Mouse (Mus musculus) forebrain, embryonic 14.5 days (tissue): ENCODE measurements at regions not wholly inside any gene's neighbourhood (a gene's known extent, or its start where the extent isn't known, plus 50 kb on each side); places are given as distances from the start of the nearest gene placed in this dataset.

Experiments used
- ATAC-seq: fragments of 200-750 bp; cut with Nextera tagmentation; 2 replicates; pipeline ENCODE4 v1.8.0; 2017; ENCODE audit warnings: mild to moderate bottlenecking, moderate library complexity
- DNase-seq: peaks from one replicate; pipeline ENCODE4 v3.0.0-alpha.2; 2015; ENCODE audit warnings: low spot score
- H3K27ac ChIP-seq: fragments of 300-500 bp; sonication (generic); 2 replicates; pipeline ENCODE4 v1.5.1; 2014; ENCODE audit warnings: low read depth, mild to moderate bottlenecking, control low read depth, low read length, moderate library complexity
- H3K27me3 ChIP-seq: fragments of 300-500 bp; sonication (generic); replicated peaks from 2 replicates; pipeline ENCODE4 v1.6.1; 2014; ENCODE audit warnings: low read length, control low read depth, mixed read lengths; ENCODE audit not compliant: control insufficient read depth, insufficient read depth
- H3K36me3 ChIP-seq: fragments of 300-500 bp; sonication (generic); 2 replicates; pipeline ENCODE4 v1.6.1; 2014; ENCODE audit warnings: low read length, control low read depth; ENCODE audit not compliant: control insufficient read depth, insufficient read depth
- H3K4me1 ChIP-seq: fragments of 300-500 bp; sonication (generic); 2 replicates; pipeline ENCODE4 v1.6.1; 2014; ENCODE audit warnings: antibody characterized with exemption, low read length, control low read depth; ENCODE audit not compliant: control insufficient read depth, insufficient read depth
- H3K4me2 ChIP-seq: fragments of 300-500 bp; sonication (generic); 2 replicates; pipeline ENCODE4 v1.6.1; 2014; ENCODE audit warnings: mild to moderate bottlenecking, control low read depth, low read length
- H3K4me3 ChIP-seq: fragments of 300-500 bp; sonication (generic); 2 replicates; pipeline ENCODE4 v1.5.1; 2014; ENCODE audit warnings: low read depth, low read length, control low read depth
- H3K9ac ChIP-seq: fragments of 300-500 bp; sonication (generic); 2 replicates; pipeline ENCODE4 v1.6.1; 2014; ENCODE audit warnings: mild to moderate bottlenecking, low read length, control low read depth, moderate library complexity
- H3K9me3 ChIP-seq: fragments of 300-500 bp; sonication (generic); replicated peaks from 2 replicates; pipeline ENCODE4 v1.6.1; 2016; ENCODE audit warnings: low read length, control low read depth, mixed read lengths; ENCODE audit not compliant: control insufficient read depth
- WGBS: fragments of 180-500 bp; shearing (Covaris S2); extraction: QIAGEN DNeasy Blood & Tissue Kit; methylation state at CpG from one replicate; pipeline ENCODE4 v1.1.7; 2014; 5-methylcytosine and 5-hydroxymethylcytosine counted together

GRCm38 (mm10) chr10:98494354-98494753, 419.9 kb upstream of the Atp2b1 start:
- Histone ChIP-seq H3K36me3 (no peaks in the 10 kb centered on the region), H3K4me1 (no peaks in the 10 kb centered on the region), H3K9ac (no peak overlapping the region), H3K9me3 (no peaks in the 10 kb centered on the region), H3K4me3 (no peak overlapping the region), H3K27me3 (no peaks in the 10 kb centered on the region), H3K4me2 (no peak overlapping the region), H3K27ac (no peak overlapping the region)
- peak; percentile 76 for DNase-seq
- ATAC-seq: peak; percentile 86; the same call in 1 of the 2 replicates
- WGBS: 16% methylated on average over 8 of the region's 8 CpGs

- H3K9ac ChIP-seq: no peak overlapping the region
- ATAC-seq (no peak), DNase-seq (no peak)
- H3K4me1 ChIP-seq: no peaks in the 10 kb centered on the region
- H3K9me3 ChIP-seq: no peaks in the 10 kb centered on the region
- WGBS: 91% methylated on average over 4 of the region's 4 CpGs
- no peaks in the 10 kb centered on the region for H3K27me3 ChIP-seq
- H3K4me2 ChIP-seq: no peak overlapping the region
- no peak overlapping the region for H3K27ac ChIP-seq
- no peak overlapping the region for H3K4me3 ChIP-seq
- no peaks in the 10 kb centered on the region for H3K36me3 ChIP-seq
Observed at GRCm38 (mm10) chr10:98496254-98496653, 418.0 kb upstream of the Atp2b1 start.

- H3K9me3 ChIP-seq: no peaks in the 10 kb centered on the region
- no peaks in the 10 kb centered on the region for H3K27me3 ChIP-seq
- no peak overlapping the region for H3K4me2 ChIP-seq
- no peak overlapping the region for H3K27ac ChIP-seq
- DNase-seq (no peak), ATAC-seq (no peak)
- WGBS: 92% methylated on average over 4 of the region's 4 CpGs
- H3K4me1 ChIP-seq: no peaks in the 10 kb centered on the region
- H3K4me3 ChIP-seq: no peak overlapping the region
- no peaks in the 10 kb centered on the region for H3K36me3 ChIP-seq
- H3K9ac ChIP-seq: no peak overlapping the region
Observed at GRCm38 (mm10) chr10:98500315-98500714, 413.9 kb upstream of the Atp2b1 start.

- no peak overlapping the region for H3K27ac ChIP-seq
- H3K9me3 ChIP-seq: no peaks in the 10 kb centered on the region
- H3K9ac ChIP-seq: no peak overlapping the region
- no peak for DNase-seq
- no peaks in the 10 kb centered on the region for H3K27me3 ChIP-seq
- no peak overlapping the region for H3K4me2 ChIP-seq
- H3K36me3 ChIP-seq: no peaks in the 10 kb centered on the region
- no peak for ATAC-seq
- WGBS: 79% methylated on average over 5 of the region's 5 CpGs
- no peaks in the 10 kb centered on the region for H3K4me1 ChIP-seq
- no peak overlapping the region for H3K4me3 ChIP-seq
Observed at GRCm38 (mm10) chr10:98501566-98501965, 412.6 kb upstream of the Atp2b1 start.

- ATAC-seq: no peak
- 92% methylated on average over 3 of the region's 3 CpGs for WGBS
Observed at GRCm38 (mm10) chr10:98504524-98504923, 409.7 kb upstream of the Atp2b1 start.

GRCm38 (mm10) chr10:98508515-98509143, 405.6 kb upstream of the Atp2b1 start:
- DNase-seq (no peak), ATAC-seq (no peak)
- WGBS: 51% methylated on average over 5 of the region's 5 CpGs
- Histone ChIP-seq H3K9ac (no peak overlapping the region), H3K36me3 (no peaks in the 10 kb centered on the region), H3K4me1 (no peaks in the 10 kb centered on the region), H3K4me2 (no peak overlapping the region), H3K9me3 (no peaks in the 10 kb centered on the region), H3K27ac (no peak overlapping the region), H3K4me3 (no peak overlapping the region), H3K27me3 (no peaks in the 10 kb centered on the region)

More at GRCm38 (mm10) chr10:98504524-98504923, 409.7 kb upstream of the Atp2b1 start:
- Histone ChIP-seq H3K36me3 (no peaks in the 10 kb centered on the region), H3K27me3 (no peaks in the 10 kb centered on the region), H3K9me3 (no peaks in the 10 kb centered on the region), H3K4me3 (no peak overlapping the region), H3K4me2 (no peak overlapping the region), H3K9ac (no peak overlapping the region), H3K4me1 (no peaks in the 10 kb centered on the region), H3K27ac (no peak overlapping the region)
- DNase-seq: no peak

GRCm38 (mm10) chr10:98514836-98515235, 399.4 kb upstream of the Atp2b1 start:
- H3K4me2 ChIP-seq: no peak overlapping the region
- H3K4me1 ChIP-seq: no peaks in the 10 kb centered on the region
- no peak for ATAC-seq
- H3K9me3 ChIP-seq: no peaks in the 10 kb centered on the region
- H3K36me3 ChIP-seq: no peaks in the 10 kb centered on the region
- H3K27me3 ChIP-seq: no peaks in the 10 kb centered on the region
- H3K4me3 ChIP-seq: no peak overlapping the region
- WGBS: 92% methylated on average over 1 of the region's 1 CpGs
- no peak overlapping the region for H3K27ac ChIP-seq
- no peak for DNase-seq
- H3K9ac ChIP-seq: no peak overlapping the region

GRCm38 (mm10) chr10:98517609-98518008, 396.6 kb upstream of the Atp2b1 start:
- no peak overlapping the region for H3K4me2 ChIP-seq
- no peaks in the 10 kb centered on the region for H3K4me1 ChIP-seq
- DNase-seq (no peak), ATAC-seq (no peak)
- WGBS: 95% methylated on average over 2 of the region's 2 CpGs
- H3K9ac ChIP-seq: no peak overlapping the region
- H3K9me3 ChIP-seq: no peaks in the 10 kb centered on the region
- no peaks in the 10 kb centered on the region for H3K36me3 ChIP-seq
- H3K27me3 ChIP-seq: no peaks in the 10 kb centered on the region
- H3K4me3 ChIP-seq: no peak overlapping the region
- H3K27ac ChIP-seq: no peak overlapping the region

- Histone ChIP-seq H3K4me1 (no peaks in the 10 kb centered on the region), H3K4me2 (no peak overlapping the region), H3K9ac (no peak overlapping the region), H3K4me3 (no peak overlapping the region), H3K27me3 (no peaks in the 10 kb centered on the region), H3K27ac (no peak overlapping the region), H3K36me3 (no peaks in the 10 kb centered on the region), H3K9me3 (no peaks in the 10 kb centered on the region)
- no peak for ATAC-seq
- DNase-seq: no peak
- 56% methylated on average over 4 of the region's 4 CpGs for WGBS
Observed at GRCm38 (mm10) chr10:98529565-98529964, 384.6 kb upstream of the Atp2b1 start.
